Mouse (Mus musculus) ES-E14 (cell line): Measurements from ENCODE around the gene Fat1. TPM values are rescaled to one million over a fixed set of nuclear protein-coding genes. Genes with fewer than 3 reads are reported as not detected.
"Not testable (repeated sequence)": the region's sequence is repeated elsewhere in the genome, so short reads cannot be mapped to it uniquely, and the experiment has no call there.

Experiments
- DNase-seq: peaks from one replicate; pipeline ENCODE4 v3.0.0-alpha.2; 2013; ENCODE audit warnings: low read depth, low spot score
- H3K27ac ChIP-seq: 2 replicates; pipeline ENCODE4 v1.5.1; 2012; ENCODE audit warnings: low read depth, mild to moderate bottlenecking, low read length, moderate library complexity, mixed read lengths; ENCODE audit not compliant: poor library complexity, insufficient read depth, severe bottlenecking
- H3K36me3 ChIP-seq: 2 replicates; pipeline ENCODE4 v1.6.1; 2012; ENCODE audit warnings: mild to moderate bottlenecking, low read length, moderate library complexity, mixed read lengths; ENCODE audit not compliant: control insufficient read depth, poor library complexity, insufficient read depth, severe bottlenecking
- H3K4me1 ChIP-seq, 2 experiments: fragments of 150-350 bp in 1 of 2; sonication (generic) in 1 of 2; 2 replicates each; pipeline ENCODE4 v1.6.1; 2012; ENCODE audit warnings: low read length in 2 of 2, mild to moderate bottlenecking in 1 of 2, mixed read lengths in 1 of 2; ENCODE audit not compliant: control insufficient read depth in 2 of 2, insufficient read depth in 2 of 2, poor library complexity in 1 of 2
- H3K4me3 ChIP-seq, 2 experiments: fragments of 150-350 bp in 1 of 2; sonication (generic) in 1 of 2; 2 replicates each; pipeline ENCODE4 v1.5.1; 2012; ENCODE audit warnings: low read length in 2 of 2, low read depth in 1 of 2, mild to moderate bottlenecking in 1 of 2, mixed read lengths in 1 of 2; ENCODE audit not compliant: insufficient read depth in 1 of 2, poor library complexity in 1 of 2, severe bottlenecking in 1 of 2
- H3K9ac ChIP-seq: 2 replicates; pipeline ENCODE4 v1.6.1; 2012; ENCODE audit warnings: low read depth, mild to moderate bottlenecking, low read length, mixed read lengths; ENCODE audit not compliant: poor library complexity, insufficient read depth, severe bottlenecking
- H3K9me3 ChIP-seq: fragments of 150-350 bp; sonication (generic); 2 replicates; pipeline ENCODE4 v1.6.1; 2012; ENCODE audit warnings: low read depth, mild to moderate bottlenecking, low read length; ENCODE audit not compliant: control insufficient read depth, insufficient read depth
- CHD2 ChIP-seq: IDR thresholded peaks from 2 replicates; pipeline ENCODE4 v1.6.1; 2014; ENCODE audit warnings: mild to moderate bottlenecking, low read depth, low read length, inconsistent platforms
- HCFC1 ChIP-seq: IDR thresholded peaks from 2 replicates; pipeline ENCODE4 v1.6.1; 2012; ENCODE audit warnings: low read length, inconsistent platforms, borderline replicate concordance; ENCODE audit not compliant: insufficient read depth
- MAFK ChIP-seq: IDR thresholded peaks from 2 replicates; pipeline ENCODE4 v1.6.1; 2014; ENCODE audit warnings: mild to moderate bottlenecking, low read depth, low read length, inconsistent platforms; ENCODE audit not compliant: insufficient read depth
- ZC3H11A ChIP-seq: IDR thresholded peaks from 2 replicates; pipeline ENCODE4 v1.6.1; 2012; ENCODE audit warnings: low read depth, mild to moderate bottlenecking, inconsistent platforms, low read length, borderline replicate concordance
- ZNF384 ChIP-seq: IDR thresholded peaks from 2 replicates; pipeline ENCODE4 v1.6.1; 2012; ENCODE audit warnings: low read depth, low read length, inconsistent platforms
- in situ Hi-C, 2 experiments: fragments of 600-800 bp; cut with MboI; formaldehyde crosslinking; loops; one replicate each; pipeline ENCODE4 v1.15.1; 2025; ENCODE audit warnings: low sequenced_read_pairs in 2 of 2, inconsistent platforms in 1 of 2; ENCODE audit not compliant: unreplicated experiment in 2 of 2
- total RNA-seq: library from RNA; depleted of rRNA; stranded (reverse); fragments of 300-350 nt; gene quantifications from 2 replicates; pipeline ENCODE4 v1.2.3, GENCODE M21; 2012

Fat1 gene
- total RNA-seq, 1 experiment = 196 TPM

DNA sequence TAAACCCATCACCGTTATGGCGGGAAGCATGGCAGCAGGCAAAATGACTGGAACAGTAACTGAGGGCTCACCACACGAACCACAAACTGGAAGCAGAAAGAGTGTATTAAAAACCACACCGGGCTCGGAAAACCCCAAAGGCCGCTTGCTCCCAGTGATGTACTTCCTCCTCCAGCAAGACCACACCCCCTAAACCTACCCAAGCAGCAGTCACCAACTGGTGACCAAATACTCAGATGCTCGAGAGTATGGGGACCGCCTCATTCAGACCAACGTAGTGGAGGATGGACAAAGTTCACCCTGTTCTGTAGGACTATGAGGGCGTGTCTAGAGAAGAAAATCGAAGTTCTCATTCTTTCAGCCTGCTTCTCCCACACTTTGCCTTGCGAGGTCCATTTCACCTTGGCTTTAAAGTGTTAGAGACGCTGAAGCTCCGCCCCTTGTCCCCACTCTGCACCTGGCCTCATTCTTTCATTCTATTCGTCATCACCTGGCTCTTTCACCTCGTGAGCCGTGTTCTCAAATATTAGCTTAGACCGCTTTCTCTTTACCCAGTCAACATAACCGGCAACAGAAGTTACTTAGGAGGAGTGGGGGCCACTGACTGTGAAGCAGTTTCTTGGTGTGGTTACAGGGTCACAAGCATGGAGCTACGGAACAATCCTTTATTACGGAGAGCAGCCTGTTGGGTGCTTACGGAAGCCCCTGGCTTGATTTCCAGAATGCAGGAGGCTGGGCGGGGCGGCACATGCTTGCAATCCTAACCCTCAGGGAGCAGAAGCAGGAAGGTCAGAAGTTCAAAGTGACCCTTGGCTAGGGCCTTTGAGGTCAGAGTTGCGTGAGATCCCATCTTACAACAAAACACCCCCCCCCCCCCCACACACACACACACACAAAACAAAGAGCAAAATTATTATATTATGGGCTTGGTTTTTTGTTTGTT lies 128.0 kb downstream of the Fat1 start:
- Histone ChIP-seq H3K9ac (no peak overlapping the region), H3K4me1 (peaks cover 0 to 7% of the 10 kb centered on the region in 2 experiments), H3K27ac (peak overlapping the region; percentile 81), H3K9me3 (no peaks in the 10 kb centered on the region), H3K4me3 (peak overlapping the region; percentile 1 to 50; a peak in 3 of 4 replicates), H3K36me3 (no peaks in the 10 kb centered on the region)
- in situ Hi-C loops = no loop called here
- TF ChIP-seq ZNF384 (no peak), CHD2 (peak; percentile 37; the same call in 1 of the 2 replicates)
- DNase-seq = peak; percentile 83

DNA sequence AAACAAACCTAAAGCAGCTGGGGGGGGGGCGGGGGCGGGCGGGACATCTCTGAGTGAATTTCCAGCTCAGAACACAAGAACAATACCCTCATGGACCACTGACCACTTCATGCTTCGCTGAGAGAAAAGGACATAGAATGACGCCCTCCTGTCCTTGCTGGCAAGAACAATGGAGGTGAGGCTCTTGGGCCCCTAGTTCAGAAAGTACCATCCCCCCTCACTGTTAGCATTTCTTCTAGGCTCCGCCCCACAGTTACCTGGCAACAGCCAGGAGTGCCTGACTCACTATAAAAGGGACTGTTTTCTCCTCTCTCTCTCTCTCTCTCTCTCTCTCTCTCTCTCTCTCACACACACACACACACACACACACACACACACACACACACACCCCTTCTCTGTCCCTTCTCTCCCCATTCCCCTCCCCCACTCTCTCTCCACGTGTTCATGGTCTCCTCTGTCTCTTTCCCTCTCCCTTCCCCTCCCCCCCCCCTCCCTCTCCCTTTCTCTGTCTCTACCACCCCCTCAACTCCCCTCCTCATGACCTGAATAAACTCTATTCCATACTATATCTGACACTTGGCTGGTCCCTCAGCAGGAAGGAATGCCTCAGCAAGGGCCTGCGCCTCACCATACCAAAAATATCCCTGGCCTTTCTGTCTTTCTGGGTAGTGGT lies 129.1 kb downstream of the Fat1 start:
- 0 out of 4 replicates have a peak overlapping the region, but pooled peaks of 1 of the 2 experiments have one; percentile 33 for H3K4me3 ChIP-seq
- in situ Hi-C loops = no loop called here
- TF ChIP-seq ZNF384 = no peak
- no peak for TF ChIP-seq ZC3H11A
- TF ChIP-seq MAFK = no peak
- no peak for TF ChIP-seq HCFC1
- TF ChIP-seq CHD2 = no peak
- H3K4me1 ChIP-seq = peaks cover 0 to 7% of the 10 kb centered on the region in 2 experiments
- H3K9me3 ChIP-seq = no peaks in the 10 kb centered on the region
- no peak for DNase-seq
- peak overlapping the region; percentile 81 for H3K27ac ChIP-seq
- no peaks in the 10 kb centered on the region for H3K36me3 ChIP-seq
- peak overlapping the region; percentile 39; the same call in 1 of the 2 replicates for H3K9ac ChIP-seq

DNA sequence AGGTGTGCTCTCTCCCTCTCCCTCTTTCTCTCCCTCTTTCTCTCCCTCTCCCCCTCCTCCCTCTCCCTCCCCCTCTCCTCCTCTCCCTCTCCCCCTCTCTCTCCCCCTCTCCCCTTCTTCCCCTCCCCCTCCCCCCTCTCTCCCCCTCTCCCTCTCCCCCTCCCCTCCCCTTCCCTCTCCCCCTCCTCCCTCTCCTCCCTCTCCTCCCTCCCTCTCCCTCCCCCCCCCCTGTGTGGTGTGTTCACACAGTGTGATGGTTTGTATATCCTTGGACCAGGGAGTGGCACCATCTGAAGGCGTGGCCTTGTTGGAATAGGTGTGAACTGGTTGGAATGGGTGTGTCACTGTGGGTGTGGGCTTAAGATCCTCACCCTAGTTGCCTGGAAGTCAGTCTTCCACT lies 130.1 kb downstream of the Fat1 start:
- in situ Hi-C loops, H3K9ac ChIP-seq, H3K9me3 ChIP-seq, H3K4me1 ChIP-seq, H3K4me3 ChIP-seq, DNase-seq, H3K36me3 ChIP-seq: not testable (repeated sequence)
- peak overlapping the region; percentile 81; the same call in 1 of the 2 replicates for H3K27ac ChIP-seq

DNA sequence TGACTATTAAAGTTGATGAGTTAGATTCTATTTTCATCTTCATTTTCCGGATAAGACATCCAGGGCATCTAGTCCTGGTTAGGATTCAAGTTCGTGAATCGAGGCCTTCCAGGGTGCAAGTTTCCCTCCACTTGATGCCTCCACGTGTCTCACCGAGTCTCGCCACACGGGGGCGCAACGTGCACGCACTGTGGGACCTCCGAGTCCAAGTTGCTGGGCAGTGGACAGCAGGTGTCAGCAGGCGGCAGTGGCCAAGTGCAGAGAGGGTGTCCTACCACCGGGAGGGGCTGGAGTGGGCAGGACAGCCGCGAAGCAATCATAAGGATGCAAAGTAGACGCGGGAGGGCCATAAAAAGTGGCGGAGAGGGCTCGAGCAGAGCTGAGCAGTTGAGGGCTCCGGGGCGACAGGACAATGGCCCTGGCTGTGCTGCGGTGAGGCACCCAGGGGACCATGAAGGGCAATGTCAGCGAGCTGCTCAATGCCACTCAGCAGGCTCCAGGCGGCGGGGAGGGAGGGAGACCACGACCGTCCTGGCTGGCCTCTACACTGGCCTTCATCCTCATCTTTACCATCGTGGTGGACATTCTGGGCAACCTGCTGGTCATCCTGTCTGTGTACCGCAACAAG lies 133.6 kb downstream of the Fat1 start, which contains the start of gene Mtnr1a:
Mtnr1a (plus strand) TSS at position 379 of the 628 bp plus-strand sequence.
- H3K4me1 ChIP-seq = peaks cover 0 to 3% of the 10 kb centered on the region in 2 experiments; a peak in 2 of 4 replicates
- no peak within 1 kb of the TSS for H3K9ac ChIP-seq
- H3K4me3 ChIP-seq = peak within 1 kb of the TSS; percentile 47 to 64; a peak in 3 of 4 replicates
- H3K9me3 ChIP-seq = no peaks in the 10 kb centered on the region
- in situ Hi-C loops = no loop called here
- no peak within 1 kb of the TSS for H3K27ac ChIP-seq
- no peaks in the 10 kb centered on the region for H3K36me3 ChIP-seq
- TF ChIP-seq MAFK (no peak), HCFC1 (no peak), ZC3H11A (peak; percentile 94)
- no peak for DNase-seq
